Mouse (Mus musculus): Measurements from ENCODE around the gene Nox1. TPM values are rescaled to one million over a fixed set of nuclear protein-coding genes. Genes with fewer than 3 reads are reported as not detected.
"Not testable (repeated sequence)": the region's sequence is repeated elsewhere in the genome, so short reads cannot be mapped to it uniquely, and the experiment has no call there.

The Nox1 gene
- under 1 TPM in 1 of 2 experiments, not detected in 1; 0.57 TPM for total RNA-seq (2021)
- long read RNA-seq, experiment 1, result 0 reads
- long read RNA-seq, experiment 2, partial matches to known transcripts, result 0 of 1 reads
- long read RNA-seq, experiment 2, other reads (novel, unspliced or antisense), result 1 of 1 reads

DNA sequence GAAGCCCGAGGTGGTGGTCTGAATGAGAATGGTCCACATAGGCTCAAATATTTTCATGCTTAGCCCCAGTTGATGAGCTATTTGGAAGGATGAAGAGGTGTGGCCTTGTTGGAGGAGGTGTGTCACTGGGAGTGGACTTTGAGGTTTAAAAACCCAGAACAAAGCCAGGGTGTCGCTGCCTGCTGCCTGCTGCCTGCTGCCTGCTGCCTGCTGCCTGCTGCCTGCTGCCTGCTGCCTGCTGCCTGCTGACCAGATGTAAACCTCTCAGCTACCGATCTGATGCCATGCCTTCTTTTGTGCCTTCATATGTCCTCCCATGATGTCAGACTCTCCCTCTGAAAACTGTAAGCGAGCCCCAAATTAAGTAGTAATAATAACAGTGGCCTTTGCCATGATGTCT is at the start of gene Nox1:
Gene Nox1, minus strand, starts transcription at position 101 of the 400 bp plus-strand sequence.
- DNase-seq, result no peak

- DNase-seq, result no peak
Observed at GRCm38 (mm10) chrX:134262129-134262528, 40.4 kb upstream of the Nox1 start.

- DNase-seq, result no peak
Observed at GRCm38 (mm10) chrX:134261191-134261590, 39.4 kb upstream of the Nox1 start.

GRCm38 (mm10) chrX:134248202-134248601 is 26.4 kb upstream of the Nox1 start:
- no peak for DNase-seq

- no peak for DNase-seq
Observed at GRCm38 (mm10) chrX:134245946-134246345, 24.2 kb upstream of the Nox1 start.

GRCm38 (mm10) chrX:134238266-134238665 is 16.5 kb upstream of the Nox1 start:
- DNase-seq, result no peak

DNA sequence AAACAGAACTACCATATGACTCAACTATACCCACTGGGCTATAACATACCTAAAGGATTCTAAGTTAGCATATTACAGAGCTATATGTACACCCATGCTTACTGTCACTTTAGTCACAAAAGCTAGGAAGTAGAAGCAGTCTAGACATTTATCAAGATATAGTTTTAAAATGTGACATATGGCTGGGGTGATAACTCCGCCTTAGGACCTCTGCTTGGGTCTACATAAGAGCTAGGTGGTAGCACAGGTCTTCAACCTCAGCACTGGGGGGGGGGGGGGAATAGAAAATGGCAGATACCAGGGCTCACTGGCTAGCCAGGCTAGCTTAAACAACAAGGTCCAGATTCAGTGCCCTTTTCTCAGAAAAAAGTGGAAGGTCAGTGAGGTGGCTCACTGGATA is 11.3 kb upstream of the Nox1 start:
- no peak for DNase-seq

DNA sequence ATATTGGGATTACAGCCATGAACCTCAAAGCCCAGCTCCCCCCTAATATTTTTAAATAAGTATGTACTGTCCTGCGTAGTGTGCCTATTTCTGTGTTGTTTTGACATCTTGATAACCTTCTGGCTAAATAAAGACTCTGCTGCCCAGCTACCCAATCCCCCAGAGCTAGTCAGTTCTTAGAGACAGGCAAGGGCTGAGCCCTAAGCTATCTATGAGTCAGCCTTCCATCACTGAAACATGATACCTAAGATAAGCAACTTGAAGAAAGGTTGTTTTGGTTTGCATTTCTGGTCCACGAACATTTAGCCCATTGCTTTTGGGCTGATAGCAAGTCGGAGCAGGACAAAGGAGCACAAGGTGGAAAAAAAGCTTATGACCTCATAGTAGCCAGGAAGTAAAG is 1.1 kb downstream of the Nox1 start:
- no peak for DNase-seq

GRCm38 (mm10) chrX:134218161-134218560 is 3.6 kb downstream of the Nox1 start:
- no peak for DNase-seq

GRCm38 (mm10) chrX:134211151-134211642 is 10.6 kb downstream of the Nox1 start:
- no peak for DNase-seq

- DNase-seq, result no peak
Observed at GRCm38 (mm10) chrX:134208491-134208890, 13.3 kb downstream of the Nox1 start.

GRCm38 (mm10) chrX:134187201-134187600 is 34.6 kb downstream of the Nox1 start, which contains the start of gene Arl13a:
Gene Arl13a (plus strand): TSS chrX:134187501.
- DNase-seq, result not testable (repeated sequence)

- no peak for DNase-seq
Observed at GRCm38 (mm10) chrX:134174699-134175098, 47.1 kb downstream of the Nox1 start.

DNA sequence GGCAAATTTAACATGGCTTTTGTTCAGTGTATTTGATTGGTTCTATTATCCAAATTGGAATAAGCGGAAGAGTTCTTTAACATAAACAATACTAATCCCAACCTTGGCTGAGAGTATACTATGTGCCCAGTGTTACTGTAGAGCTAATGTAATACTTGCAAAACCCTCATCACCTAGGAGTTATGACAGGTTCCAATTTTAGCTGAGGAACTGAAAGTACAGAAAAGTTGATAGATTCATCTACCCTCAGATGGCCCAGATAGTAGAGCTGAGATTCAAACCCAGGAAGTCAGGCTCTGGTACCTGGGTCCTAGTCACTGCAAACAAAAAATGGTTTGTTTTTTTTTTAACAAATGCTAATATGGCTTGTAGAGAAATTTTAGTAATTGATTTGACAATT is 51.2 kb downstream of the Nox1 start:
- DNase-seq, result no peak

GRCm38 (mm10) chrX:134163484-134163883 is 58.3 kb downstream of the Nox1 start:
- peak; percentile 4 to 12 for DNase-seq

- DNase-seq, result no peak
Observed at GRCm38 (mm10) chrX:134162826-134163225, 58.9 kb downstream of the Nox1 start.

DNA sequence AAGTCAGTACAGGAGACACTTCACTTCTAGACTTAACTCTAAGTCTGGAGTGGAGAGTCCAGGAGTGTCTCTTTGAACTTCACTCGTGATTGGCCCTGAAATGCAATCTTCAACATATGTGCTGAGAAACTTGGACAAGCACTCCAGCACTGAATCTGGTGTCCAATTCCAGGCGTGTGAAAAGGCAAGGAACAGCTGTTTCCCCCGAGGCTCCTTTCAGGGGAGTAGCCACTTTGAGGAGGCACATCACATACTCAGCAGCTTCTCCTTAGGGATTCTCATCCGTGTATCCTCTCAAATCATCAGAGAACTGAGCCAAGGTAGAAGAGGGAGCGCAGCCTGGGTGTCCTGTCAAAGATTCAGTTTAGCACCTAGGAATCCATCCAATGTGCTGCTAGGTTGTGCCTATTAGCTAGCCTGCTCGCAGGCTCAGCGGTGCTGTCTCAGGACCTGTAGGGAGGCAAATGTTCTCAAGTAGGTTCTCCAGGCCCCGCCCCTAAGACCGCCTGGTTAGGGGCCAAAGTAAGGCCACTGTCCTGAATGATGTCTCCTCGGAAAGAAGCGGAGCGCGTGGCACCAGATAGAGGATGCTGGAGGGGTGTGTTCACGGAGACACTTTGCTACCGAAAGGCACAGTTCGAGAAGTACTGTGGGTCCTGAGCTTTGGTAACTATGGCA is 59.6 kb downstream of the Nox1 start, which contains the start of gene Xkrx:
Gene Xkrx, minus strand, starts transcription at position 34 of the 678 bp plus-strand sequence.
- DNase-seq, result peak in 1 of 2 experiments; percentile 17

DNA sequence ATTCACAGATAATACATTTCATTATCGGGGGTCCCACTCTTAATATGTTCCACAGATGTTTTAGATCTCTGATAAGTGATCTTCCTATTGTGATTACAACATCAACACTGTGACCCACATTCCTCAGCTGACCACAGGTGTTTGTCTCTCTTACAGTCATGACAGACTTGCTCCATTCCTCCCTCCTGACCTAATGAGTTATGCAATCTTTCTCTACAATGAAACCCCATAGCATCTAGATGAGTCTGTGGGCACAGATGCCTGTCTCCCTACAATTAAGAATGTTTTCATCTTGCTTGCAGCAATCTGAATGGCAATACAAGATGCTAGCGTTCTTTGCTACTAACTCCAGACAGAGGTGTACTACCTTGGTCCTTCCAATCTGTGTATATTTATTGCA is 61.3 kb downstream of the Nox1 start:
- no peak for DNase-seq

DNA sequence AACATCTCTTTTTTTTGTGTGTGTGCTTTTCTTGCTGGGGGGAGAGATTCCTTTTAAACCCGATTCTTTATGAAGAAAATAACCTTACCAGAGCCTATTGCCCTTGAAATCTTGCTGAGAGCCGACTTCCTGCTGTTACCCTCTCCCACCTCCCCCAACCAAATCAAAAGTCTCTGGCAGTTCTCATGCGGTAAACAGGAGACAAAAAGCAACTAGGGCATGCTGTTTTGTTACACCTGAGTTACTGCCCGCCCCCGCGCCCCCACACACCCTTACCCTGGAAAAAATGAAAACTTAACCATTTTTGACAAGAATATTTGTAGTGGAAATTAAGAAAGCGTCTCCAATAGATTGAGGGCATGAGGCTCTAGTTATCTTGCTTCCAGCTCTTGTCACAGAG is 63.6 kb downstream of the Nox1 start:
- no peak for DNase-seq

DNA sequence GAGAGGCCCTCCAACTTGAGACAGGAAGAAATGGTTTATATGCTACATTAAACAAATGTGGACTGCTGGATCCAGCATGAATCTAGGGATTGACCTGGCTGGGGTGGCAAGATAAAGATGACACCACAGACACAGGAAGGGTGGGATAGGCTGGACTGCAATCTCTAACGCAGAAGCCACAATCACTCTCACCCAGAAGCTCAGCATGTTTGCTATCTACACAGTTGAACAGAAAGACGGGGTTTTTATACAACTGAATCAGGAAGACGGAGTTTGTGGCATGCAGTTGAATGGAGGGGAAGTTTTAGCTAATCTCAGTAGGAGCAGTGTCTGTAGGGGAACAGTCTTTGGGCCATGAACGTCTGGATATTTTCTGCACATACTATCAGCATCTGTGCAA is 79.8 kb downstream of the Nox1 start:
- no peak for DNase-seq

- no peak for DNase-seq
Observed at GRCm38 (mm10) chrX:134141551-134141950, 80.2 kb downstream of the Nox1 start.

GRCm38 (mm10) chrX:134140024-134140423 is 81.7 kb downstream of the Nox1 start:
- DNase-seq, result no peak

- DNase-seq, result no peak
Observed at GRCm38 (mm10) chrX:134133821-134134220, 87.9 kb downstream of the Nox1 start.

DNA sequence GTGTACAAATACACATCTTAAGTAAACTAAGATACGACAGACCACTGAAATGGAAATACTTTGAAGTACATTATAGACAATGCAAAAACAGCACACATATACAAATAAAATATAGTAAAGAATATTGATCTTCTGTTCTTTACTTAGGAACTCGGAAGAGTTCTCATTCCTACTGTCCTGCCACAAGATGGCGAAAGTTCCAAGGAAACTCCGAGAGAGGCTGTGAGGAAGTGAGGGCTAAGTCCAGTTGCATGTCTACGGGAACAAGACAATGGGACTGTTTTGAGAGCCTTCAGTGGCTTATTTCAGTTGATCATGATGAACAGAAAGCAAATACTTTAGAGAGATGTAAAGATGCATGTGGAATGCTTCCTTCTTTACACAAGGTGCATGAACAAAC is 89.5 kb downstream of the Nox1 start:
- DNase-seq, result peak; percentile 2 to 17

Data from heart, adult 18-20 months (tissue).